Mouse (Mus musculus): ENCODE results near the gene Rbm45. TPM values are rescaled to one million over a fixed set of nuclear protein-coding genes. Genes with fewer than 3 reads are reported as not detected.

Gene Rbm45
- 15.9 and 18.2 TPM in 2 replicates for polyA plus RNA-seq (2014; fragmentation: Nextera tagmentation; extraction: Ambion mirVana)

DNA sequence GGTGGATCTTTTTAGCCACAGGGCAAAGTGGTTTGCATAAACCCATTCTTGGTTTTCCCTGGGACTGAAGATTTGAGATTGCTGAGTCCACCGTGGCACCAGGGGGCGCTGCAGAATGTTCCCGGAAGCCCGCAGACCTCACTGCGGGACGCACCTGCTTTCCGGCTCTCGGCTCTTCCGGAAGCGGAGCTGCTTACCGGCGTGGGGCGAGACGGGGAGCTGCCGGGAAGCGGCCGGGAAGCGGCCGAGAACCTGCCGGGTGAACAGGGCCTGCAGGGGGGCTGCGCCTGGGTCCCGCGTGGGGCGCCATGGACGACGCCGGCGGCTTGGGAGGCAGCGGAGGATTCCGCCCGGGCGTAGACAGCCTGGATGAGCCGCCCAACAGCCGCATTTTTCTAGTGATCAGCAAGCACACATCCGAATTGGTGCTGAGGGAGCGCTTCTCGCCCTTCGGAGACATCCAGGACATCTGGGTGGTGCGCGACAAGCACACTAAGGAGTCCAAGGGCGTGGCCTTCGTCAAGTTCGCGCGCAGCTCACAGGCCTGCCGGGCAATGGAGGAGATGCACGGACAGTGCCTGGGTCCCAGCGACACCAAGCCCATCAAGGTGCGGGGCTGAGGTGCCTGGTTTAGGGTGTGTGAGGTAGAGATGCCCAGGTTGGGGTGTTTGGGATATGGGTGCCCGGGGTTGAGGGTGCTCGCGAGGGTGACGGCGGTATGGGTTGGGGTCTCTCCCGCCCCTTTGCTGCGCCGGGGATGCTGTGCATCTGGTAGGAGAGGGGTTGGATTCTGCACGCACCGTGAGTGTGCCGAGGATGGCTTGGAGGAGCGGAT lies at the start of gene Rbm45:
TSS of gene Rbm45 (plus strand) at position 164 of the 835 bp plus-strand sequence.
- ATAC-seq (ENCODE audit: low FRiP score, low TSS enrichment): peak; percentile 89
- Histone ChIP-seq H3K9me3 (ENCODE audit: control insufficient read depth, low read length) (no peaks in the 10 kb centered on the region), H3K9ac (ENCODE audit: low read depth, low read length) (peak within 1 kb of the TSS; percentile 86), H3K36me3 (ENCODE audit: control insufficient read depth, insufficient read depth, low read length) (peaks cover 27% of the 10 kb centered on the region), H3K27me3 (ENCODE audit: control insufficient read depth, insufficient read depth, low read length) (no peaks in the 10 kb centered on the region), H3K4me1 (ENCODE audit: control insufficient read depth, insufficient read depth, low read length) (peaks cover 7% of the 10 kb centered on the region; the same call in 1 of the 2 replicates), H3K4me2 (replicated peaks; ENCODE audit: low read depth, low read length) (peak within 1 kb of the TSS; percentile 85), H3K27ac (ENCODE audit: low read depth, low read length) (0 out of 2 replicates have a peak within 1 kb of the TSS, but pooled peaks have one; percentile 24), H3K4me3 (ENCODE audit: low read length) (peak within 1 kb of the TSS; percentile 94)
- whole genome bisulfite sequencing: under 1% methylated on average over 60 of the region's 61 CpGs

- no peak overlapping the region for H3K4me2 ChIP-seq (replicated peaks; ENCODE audit: low read depth, low read length)
- H3K4me3 ChIP-seq (ENCODE audit: low read length): no peak overlapping the region
- no peaks in the 10 kb centered on the region for H3K27me3 ChIP-seq (ENCODE audit: control insufficient read depth, insufficient read depth, low read length)
- no peaks in the 10 kb centered on the region for H3K4me1 ChIP-seq (ENCODE audit: control insufficient read depth, insufficient read depth, low read length)
- no peak overlapping the region for H3K9ac ChIP-seq (ENCODE audit: low read depth, low read length)
- no peak for ATAC-seq (ENCODE audit: low FRiP score, low TSS enrichment)
- H3K27ac ChIP-seq (ENCODE audit: low read depth, low read length): no peak overlapping the region
- H3K36me3 ChIP-seq (ENCODE audit: control insufficient read depth, insufficient read depth, low read length): no peaks in the 10 kb centered on the region
- 79% methylated on average over 6 of the region's 6 CpGs for WGBS
- no peaks in the 10 kb centered on the region for H3K9me3 ChIP-seq (ENCODE audit: control insufficient read depth, low read length)
These were observed 49.4 kb upstream of the Rbm45 start for GRCm38 (mm10) chr2:76320336-76320735.

DNA sequence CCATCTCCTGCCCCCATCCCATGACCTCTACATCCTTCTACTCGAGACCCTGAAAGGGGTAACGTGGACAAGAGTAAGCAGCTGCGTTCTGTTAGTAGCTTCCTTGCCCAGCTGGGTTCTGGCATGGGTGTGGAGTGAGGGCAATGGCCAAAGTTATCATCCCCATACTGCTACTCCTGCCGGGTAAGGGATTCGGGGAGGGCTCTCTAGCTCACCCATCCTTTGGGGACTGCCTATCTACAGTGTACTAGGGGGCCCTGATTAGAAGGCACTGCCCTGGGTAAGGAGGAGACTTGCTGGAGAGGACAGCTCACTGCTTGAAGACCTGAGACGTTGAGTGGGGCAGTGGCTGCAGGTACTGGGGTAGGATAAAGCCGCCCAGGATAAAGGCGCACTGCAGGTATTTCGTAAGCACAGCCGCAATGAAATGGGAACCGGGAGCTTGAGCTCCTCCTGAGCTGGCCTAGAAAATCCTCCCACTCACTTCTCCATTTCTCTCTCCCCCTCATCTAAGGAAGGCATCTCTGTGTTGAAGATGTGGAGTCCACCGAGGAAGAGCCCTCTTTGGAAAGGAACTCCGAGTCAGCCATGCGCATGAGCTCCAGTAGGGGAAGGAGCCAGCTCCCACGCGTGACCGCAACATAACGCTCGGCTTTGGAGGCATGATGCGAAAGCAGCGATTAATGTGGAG lies 46.5 kb upstream of the Rbm45 start:
- peak; percentile 43 for ATAC-seq (ENCODE audit: low FRiP score, low TSS enrichment)
- H3K27me3 ChIP-seq (ENCODE audit: control insufficient read depth, insufficient read depth, low read length): no peaks in the 10 kb centered on the region
- WGBS: 65% methylated on average over 21 of the region's 21 CpGs
- no peak overlapping the region for H3K4me2 ChIP-seq (replicated peaks; ENCODE audit: low read depth, low read length)
- no peaks in the 10 kb centered on the region for H3K36me3 ChIP-seq (ENCODE audit: control insufficient read depth, insufficient read depth, low read length)
- no peaks in the 10 kb centered on the region for H3K9me3 ChIP-seq (ENCODE audit: control insufficient read depth, low read length)
- H3K4me1 ChIP-seq (ENCODE audit: control insufficient read depth, insufficient read depth, low read length): no peaks in the 10 kb centered on the region
- H3K9ac ChIP-seq (ENCODE audit: low read depth, low read length): no peak overlapping the region
- no peak overlapping the region for H3K27ac ChIP-seq (ENCODE audit: low read depth, low read length)
- no peak overlapping the region for H3K4me3 ChIP-seq (ENCODE audit: low read length)

- H3K4me3 ChIP-seq (ENCODE audit: low read length): no peak overlapping the region
- no peaks in the 10 kb centered on the region for H3K36me3 ChIP-seq (ENCODE audit: control insufficient read depth, insufficient read depth, low read length)
- no peak overlapping the region for H3K9ac ChIP-seq (ENCODE audit: low read depth, low read length)
- no peak overlapping the region for H3K27ac ChIP-seq (ENCODE audit: low read depth, low read length)
- WGBS: 90% methylated on average over 5 of the region's 5 CpGs
- no peaks in the 10 kb centered on the region for H3K27me3 ChIP-seq (ENCODE audit: control insufficient read depth, insufficient read depth, low read length)
- no peak for ATAC-seq (ENCODE audit: low FRiP score, low TSS enrichment)
- no peaks in the 10 kb centered on the region for H3K9me3 ChIP-seq (ENCODE audit: control insufficient read depth, low read length)
- H3K4me1 ChIP-seq (ENCODE audit: control insufficient read depth, insufficient read depth, low read length): no peaks in the 10 kb centered on the region
- no peak overlapping the region for H3K4me2 ChIP-seq (replicated peaks; ENCODE audit: low read depth, low read length)
These were observed 45.3 kb upstream of the Rbm45 start for GRCm38 (mm10) chr2:76324463-76324862.

GRCm38 (mm10) chr2:76326161-76326560 lies 43.6 kb upstream of the Rbm45 start:
- WGBS: 91% methylated on average over 3 of the region's 3 CpGs
- ATAC-seq (ENCODE audit: low FRiP score, low TSS enrichment): no peak
- no peaks in the 10 kb centered on the region for H3K9me3 ChIP-seq (ENCODE audit: control insufficient read depth, low read length)
- no peaks in the 10 kb centered on the region for H3K36me3 ChIP-seq (ENCODE audit: control insufficient read depth, insufficient read depth, low read length)
- H3K27ac ChIP-seq (ENCODE audit: low read depth, low read length): no peak overlapping the region
- H3K9ac ChIP-seq (ENCODE audit: low read depth, low read length): no peak overlapping the region
- H3K4me2 ChIP-seq (replicated peaks; ENCODE audit: low read depth, low read length): no peak overlapping the region
- H3K4me1 ChIP-seq (ENCODE audit: control insufficient read depth, insufficient read depth, low read length): no peaks in the 10 kb centered on the region
- H3K27me3 ChIP-seq (ENCODE audit: control insufficient read depth, insufficient read depth, low read length): no peaks in the 10 kb centered on the region
- H3K4me3 ChIP-seq (ENCODE audit: low read length): no peak overlapping the region

- H3K4me1 ChIP-seq (ENCODE audit: control insufficient read depth, insufficient read depth, low read length): no peaks in the 10 kb centered on the region
- no peaks in the 10 kb centered on the region for H3K36me3 ChIP-seq (ENCODE audit: control insufficient read depth, insufficient read depth, low read length)
- no peak overlapping the region for H3K4me3 ChIP-seq (ENCODE audit: low read length)
- H3K27ac ChIP-seq (ENCODE audit: low read depth, low read length): no peak overlapping the region
- no peak overlapping the region for H3K4me2 ChIP-seq (replicated peaks; ENCODE audit: low read depth, low read length)
- WGBS: 94% methylated on average over 5 of the region's 5 CpGs
- H3K27me3 ChIP-seq (ENCODE audit: control insufficient read depth, insufficient read depth, low read length): no peaks in the 10 kb centered on the region
- ATAC-seq (ENCODE audit: low FRiP score, low TSS enrichment): no peak
- no peaks in the 10 kb centered on the region for H3K9me3 ChIP-seq (ENCODE audit: control insufficient read depth, low read length)
- H3K9ac ChIP-seq (ENCODE audit: low read depth, low read length): no peak overlapping the region
These were observed 39.7 kb upstream of the Rbm45 start for GRCm38 (mm10) chr2:76330081-76330480.

GRCm38 (mm10) chr2:76332161-76332805 lies 37.5 kb upstream of the Rbm45 start:
- Histone ChIP-seq H3K36me3 (ENCODE audit: control insufficient read depth, insufficient read depth, low read length) (no peaks in the 10 kb centered on the region), H3K27ac (ENCODE audit: low read depth, low read length) (no peak overlapping the region), H3K4me3 (ENCODE audit: low read length) (no peak overlapping the region), H3K9ac (ENCODE audit: low read depth, low read length) (no peak overlapping the region), H3K27me3 (ENCODE audit: control insufficient read depth, insufficient read depth, low read length) (no peaks in the 10 kb centered on the region), H3K4me2 (replicated peaks; ENCODE audit: low read depth, low read length) (no peak overlapping the region), H3K4me1 (ENCODE audit: control insufficient read depth, insufficient read depth, low read length) (no peaks in the 10 kb centered on the region), H3K9me3 (ENCODE audit: control insufficient read depth, low read length) (no peaks in the 10 kb centered on the region)
- no peak for ATAC-seq (ENCODE audit: low FRiP score, low TSS enrichment)
- 73% methylated on average over 11 of the region's 11 CpGs for WGBS

GRCm38 (mm10) chr2:76334596-76334995 lies 35.2 kb upstream of the Rbm45 start:
- Histone ChIP-seq H3K27ac (ENCODE audit: low read depth, low read length) (no peak overlapping the region), H3K4me3 (ENCODE audit: low read length) (no peak overlapping the region), H3K4me1 (ENCODE audit: control insufficient read depth, insufficient read depth, low read length) (peaks cover 4% of the 10 kb centered on the region; the same call in 1 of the 2 replicates), H3K4me2 (replicated peaks; ENCODE audit: low read depth, low read length) (no peak overlapping the region), H3K9ac (ENCODE audit: low read depth, low read length) (no peak overlapping the region), H3K9me3 (ENCODE audit: control insufficient read depth, low read length) (no peaks in the 10 kb centered on the region), H3K36me3 (ENCODE audit: control insufficient read depth, insufficient read depth, low read length) (no peaks in the 10 kb centered on the region), H3K27me3 (ENCODE audit: control insufficient read depth, insufficient read depth, low read length) (peaks cover 4% of the 10 kb centered on the region; the same call in 1 of the 2 replicates)
- WGBS: 85% methylated on average over 5 of the region's 5 CpGs
- ATAC-seq (ENCODE audit: low FRiP score, low TSS enrichment): no peak
